Mouse (Mus musculus) embryonic facial prominence, embryonic 12.5 days (tissue): ENCODE data around the gene Brox. TPM values are rescaled to one million over a fixed set of nuclear protein-coding genes. Genes with fewer than 3 reads are reported as not detected.

Experiments
- ATAC-seq: fragments of 200-750 bp; cut with Nextera tagmentation; 2 replicates; pipeline ENCODE4 v1.8.0; 2017; ENCODE audit not compliant: insufficient number of reproducible peaks, insufficient read depth, low FRiP score, low TSS enrichment
- H3K27ac ChIP-seq: fragments of 300-500 bp; sonication (generic); 2 replicates; pipeline ENCODE4 v1.5.1; 2016; ENCODE audit warnings: mild to moderate bottlenecking
- H3K27me3 ChIP-seq: fragments of 300-500 bp; sonication (generic); 2 replicates; pipeline ENCODE4 v1.6.1; 2016; ENCODE audit warnings: mild to moderate bottlenecking, moderate library complexity
- H3K36me3 ChIP-seq: fragments of 300-500 bp; sonication (generic); 2 replicates; pipeline ENCODE4 v1.6.1; 2016; ENCODE audit warnings: mild to moderate bottlenecking
- H3K4me1 ChIP-seq: fragments of 300-500 bp; sonication (generic); 2 replicates; pipeline ENCODE4 v1.6.1; 2016
- H3K4me2 ChIP-seq: fragments of 300-500 bp; sonication (generic); replicated peaks from 2 replicates; pipeline ENCODE4 v1.6.1; 2016; ENCODE audit warnings: mild to moderate bottlenecking, moderate library complexity
- H3K4me3 ChIP-seq: fragments of 300-500 bp; sonication (generic); 2 replicates; pipeline ENCODE4 v1.5.1; 2016; ENCODE audit warnings: mild to moderate bottlenecking
- H3K9ac ChIP-seq: fragments of 300-500 bp; sonication (generic); 2 replicates; pipeline ENCODE4 v1.6.1; 2016; ENCODE audit warnings: mild to moderate bottlenecking, moderate library complexity
- H3K9me3 ChIP-seq: fragments of 300-500 bp; sonication (generic); 2 replicates; pipeline ENCODE4 v1.6.1; 2016; ENCODE audit warnings: mild to moderate bottlenecking, moderate library complexity
- WGBS: fragments of 180-500 bp; shearing (Covaris S2); methylation state at CpG from one replicate; pipeline ENCODE4 v1.1.7; 2016; 5-methylcytosine and 5-hydroxymethylcytosine counted together
- polyA plus RNA-seq: library from polyadenylated mRNA; unstranded; fragments of >200 nt; fragmentation: Nextera tagmentation; extraction: Ambion mirVana; gene quantifications from 2 replicates; pipeline ENCODE4 v1.2.1, GENCODE M21; 2016

Gene Brox
- polyA plus RNA-seq, 1 experiment from 2014 or later = 43.1 TPM

GRCm38 (mm10) chr1:183308476-183308875 is 11.4 kb upstream of the Brox start:
- H3K27me3 ChIP-seq = no peaks in the 10 kb centered on the region
- H3K9ac ChIP-seq = no peak overlapping the region
- no peaks in the 10 kb centered on the region for H3K9me3 ChIP-seq
- no peak overlapping the region for H3K27ac ChIP-seq
- H3K36me3 ChIP-seq = peaks cover 18% of the 10 kb centered on the region
- H3K4me2 ChIP-seq = no peak overlapping the region
- ATAC-seq = no peak
- no peaks in the 10 kb centered on the region for H3K4me1 ChIP-seq
- H3K4me3 ChIP-seq = no peak overlapping the region
- WGBS = 81% methylated on average over 1 of the region's 1 CpGs

- no peak overlapping the region for H3K9ac ChIP-seq
- WGBS = 61% methylated on average over 3 of the region's 3 CpGs
- no peak overlapping the region for H3K4me2 ChIP-seq
- H3K27ac ChIP-seq = peak overlapping the region; percentile 47; the same call in 1 of the 2 replicates
- no peaks in the 10 kb centered on the region for H3K4me1 ChIP-seq
- H3K27me3 ChIP-seq = no peaks in the 10 kb centered on the region
- no peak for ATAC-seq
- no peaks in the 10 kb centered on the region for H3K9me3 ChIP-seq
- no peak overlapping the region for H3K4me3 ChIP-seq
- H3K36me3 ChIP-seq = peaks cover 10% of the 10 kb centered on the region
Observed at GRCm38 (mm10) chr1:183307555-183307954, 10.5 kb upstream of the Brox start.

GRCm38 (mm10) chr1:183299161-183299560 is 2.1 kb upstream of the Brox start:
- no peak overlapping the region for H3K27ac ChIP-seq
- H3K36me3 ChIP-seq = no peaks in the 10 kb centered on the region
- no peak for ATAC-seq
- H3K4me1 ChIP-seq = no peaks in the 10 kb centered on the region
- H3K9me3 ChIP-seq = no peaks in the 10 kb centered on the region
- no peak overlapping the region for H3K9ac ChIP-seq
- 86% methylated on average over 6 of the region's 6 CpGs for WGBS
- no peak overlapping the region for H3K4me2 ChIP-seq
- H3K27me3 ChIP-seq = no peaks in the 10 kb centered on the region
- no peak overlapping the region for H3K4me3 ChIP-seq

- H3K9ac ChIP-seq = peak overlapping the region; percentile 50
- H3K4me2 ChIP-seq = peak overlapping the region; percentile 51
- no peaks in the 10 kb centered on the region for H3K27me3 ChIP-seq
- H3K4me1 ChIP-seq = no peaks in the 10 kb centered on the region
- no peaks in the 10 kb centered on the region for H3K9me3 ChIP-seq
- peak overlapping the region; percentile 49 for H3K4me3 ChIP-seq
- under 1% methylated on average over 20 of the region's 20 CpGs for WGBS
- ATAC-seq = no peak
- peak overlapping the region; percentile 41; the same call in 1 of the 2 replicates for H3K27ac ChIP-seq
- no peaks in the 10 kb centered on the region for H3K36me3 ChIP-seq
Observed at GRCm38 (mm10) chr1:183297886-183298489, 919 bp upstream of the Brox start.

- Histone ChIP-seq H3K9me3 (no peaks in the 10 kb centered on the region), H3K27me3 (no peaks in the 10 kb centered on the region), H3K27ac (peak overlapping the region; percentile 41; the same call in 1 of the 2 replicates), H3K4me1 (no peaks in the 10 kb centered on the region), H3K36me3 (no peaks in the 10 kb centered on the region), H3K9ac (peak overlapping the region; percentile 50), H3K4me2 (peak overlapping the region; percentile 51), H3K4me3 (peak overlapping the region; percentile 49)
- ATAC-seq = peak; percentile 1; the same call in 1 of the 2 replicates
- WGBS = under 1% methylated on average over 30 of the region's 30 CpGs
Observed at GRCm38 (mm10) chr1:183297473-183297885, 410 bp upstream of the Brox start.

GRCm38 (mm10) chr1:183296465-183296864 is 604 bp downstream of the Brox start, which contains the start of gene Aida:
Gene Aida, plus strand, starts transcription at chr1:183296590.
- under 1% methylated on average over 26 of the region's 26 CpGs for WGBS
- Histone ChIP-seq H3K36me3 (no peaks in the 10 kb centered on the region), H3K9ac (peak within 1 kb of the TSS; percentile 50), H3K27me3 (no peaks in the 10 kb centered on the region), H3K4me1 (no peaks in the 10 kb centered on the region), H3K4me3 (peak within 1 kb of the TSS; percentile 49), H3K4me2 (peak within 1 kb of the TSS; percentile 51), H3K9me3 (no peaks in the 10 kb centered on the region), H3K27ac (peak within 1 kb of the TSS; percentile 47)
- no peak for ATAC-seq

- H3K9ac ChIP-seq = no peak overlapping the region
- H3K36me3 ChIP-seq = peaks cover 51% of the 10 kb centered on the region
- H3K9me3 ChIP-seq = no peaks in the 10 kb centered on the region
- H3K27me3 ChIP-seq = no peaks in the 10 kb centered on the region
- 94% methylated on average over 4 of the region's 4 CpGs for WGBS
- H3K4me2 ChIP-seq = no peak overlapping the region
- H3K27ac ChIP-seq = no peak overlapping the region
- no peak for ATAC-seq
- no peak overlapping the region for H3K4me3 ChIP-seq
- no peaks in the 10 kb centered on the region for H3K4me1 ChIP-seq
Observed at GRCm38 (mm10) chr1:183289576-183289975, 7.5 kb downstream of the Brox start.

GRCm38 (mm10) chr1:183288351-183288750 is 8.7 kb downstream of the Brox start:
- H3K36me3 ChIP-seq = peaks cover 61% of the 10 kb centered on the region
- no peak for ATAC-seq
- 82% methylated on average over 3 of the region's 3 CpGs for WGBS

GRCm38 (mm10) chr1:183275763-183276162 is 21.3 kb downstream of the Brox start:
- ATAC-seq = no peak
- no peak overlapping the region for H3K4me2 ChIP-seq
- H3K36me3 ChIP-seq = peaks cover 26% of the 10 kb centered on the region
- H3K27ac ChIP-seq = no peak overlapping the region
- H3K9ac ChIP-seq = no peak overlapping the region
- H3K27me3 ChIP-seq = no peaks in the 10 kb centered on the region
- H3K4me1 ChIP-seq = no peaks in the 10 kb centered on the region
- H3K4me3 ChIP-seq = no peak overlapping the region
- WGBS = 84% methylated on average over 5 of the region's 5 CpGs
- H3K9me3 ChIP-seq = no peaks in the 10 kb centered on the region

More at GRCm38 (mm10) chr1:183288351-183288750, 8.7 kb downstream of the Brox start:
- Histone ChIP-seq H3K4me2 (no peak overlapping the region), H3K27ac (no peak overlapping the region), H3K9me3 (no peaks in the 10 kb centered on the region), H3K4me1 (no peaks in the 10 kb centered on the region), H3K4me3 (no peak overlapping the region), H3K9ac (no peak overlapping the region), H3K27me3 (no peaks in the 10 kb centered on the region)

GRCm38 (mm10) chr1:183274385-183274784 is 22.7 kb downstream of the Brox start:
- H3K36me3 ChIP-seq = peaks cover 14% of the 10 kb centered on the region
- no peak overlapping the region for H3K9ac ChIP-seq
- H3K4me3 ChIP-seq = no peak overlapping the region
- no peaks in the 10 kb centered on the region for H3K4me1 ChIP-seq
- H3K4me2 ChIP-seq = no peak overlapping the region
- H3K27ac ChIP-seq = no peak overlapping the region
- WGBS = 64% methylated on average over 3 of the region's 3 CpGs
- H3K27me3 ChIP-seq = no peaks in the 10 kb centered on the region
- no peaks in the 10 kb centered on the region for H3K9me3 ChIP-seq
- no peak for ATAC-seq

GRCm38 (mm10) chr1:183272867-183273818 is 23.9 kb downstream of the Brox start:
- H3K27me3 ChIP-seq = no peaks in the 10 kb centered on the region
- no peak overlapping the region for H3K27ac ChIP-seq
- H3K4me3 ChIP-seq = no peak overlapping the region
- no peaks in the 10 kb centered on the region for H3K4me1 ChIP-seq
- WGBS = 60% methylated on average over 10 of the region's 10 CpGs
- ATAC-seq = no peak
- H3K9ac ChIP-seq = no peak overlapping the region
- H3K9me3 ChIP-seq = no peaks in the 10 kb centered on the region
- H3K36me3 ChIP-seq = peaks cover 4% of the 10 kb centered on the region; the same call in 1 of the 2 replicates
- H3K4me2 ChIP-seq = no peak overlapping the region
